Mouse (Mus musculus) layer of hippocampus, adult 9-11 months (tissue): ENCODE data around the gene Fam169b.
A peak's percentile ranks its signal among the peaks of the same experiment; 100 is the strongest.

Experiments used
- DNase-seq: peaks from one replicate; pipeline ENCODE4 v3.0.0; 2022

Fam169b gene

DNA sequence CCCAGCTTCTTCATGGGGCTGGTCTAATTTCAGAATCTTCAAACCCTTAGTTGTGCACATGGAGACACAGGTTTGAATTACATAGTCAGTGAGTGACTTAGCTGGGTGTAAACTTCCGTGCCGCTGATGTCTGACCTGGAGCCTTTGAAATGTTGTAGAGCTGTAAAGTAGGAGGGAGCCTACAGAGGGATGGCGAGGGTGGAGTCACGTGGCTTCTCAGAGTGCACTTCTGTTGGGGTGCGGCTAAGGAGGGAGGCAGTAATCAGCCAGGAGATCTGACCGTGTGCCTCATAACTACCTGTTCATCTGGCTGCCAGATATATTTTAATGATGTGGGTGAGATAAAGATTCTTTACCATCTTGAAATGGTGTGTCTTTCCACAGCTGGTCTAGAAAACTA is 49.4 kb downstream of the Fam169b start:
- DNase-seq = no peak

DNA sequence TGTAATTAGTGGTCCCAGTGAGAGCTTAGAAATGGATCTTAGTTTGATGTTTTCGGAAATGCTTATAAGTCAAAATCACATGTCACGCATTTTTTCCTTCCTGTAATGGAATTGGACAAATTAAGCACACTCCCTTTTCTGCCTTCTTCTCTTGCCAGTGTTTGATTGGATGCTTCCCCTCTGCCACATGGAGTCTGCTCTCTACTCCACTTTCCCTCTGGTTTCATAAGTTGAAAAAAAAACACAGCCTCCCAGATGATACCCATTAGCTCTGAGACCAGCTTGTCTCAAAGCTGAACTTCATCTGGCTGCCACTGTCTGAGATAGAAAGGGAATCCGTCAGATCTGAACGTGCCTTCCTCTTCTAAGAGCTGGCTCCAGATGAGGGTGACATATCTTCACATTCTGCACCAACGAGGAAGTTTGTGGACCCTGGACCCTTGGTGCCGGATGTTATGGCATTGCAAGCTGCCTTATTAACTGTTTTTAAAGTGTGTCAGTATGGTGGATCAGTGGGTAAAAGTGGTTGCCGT is 52.6 kb downstream of the Fam169b start:
- DNase-seq = no peak

DNA sequence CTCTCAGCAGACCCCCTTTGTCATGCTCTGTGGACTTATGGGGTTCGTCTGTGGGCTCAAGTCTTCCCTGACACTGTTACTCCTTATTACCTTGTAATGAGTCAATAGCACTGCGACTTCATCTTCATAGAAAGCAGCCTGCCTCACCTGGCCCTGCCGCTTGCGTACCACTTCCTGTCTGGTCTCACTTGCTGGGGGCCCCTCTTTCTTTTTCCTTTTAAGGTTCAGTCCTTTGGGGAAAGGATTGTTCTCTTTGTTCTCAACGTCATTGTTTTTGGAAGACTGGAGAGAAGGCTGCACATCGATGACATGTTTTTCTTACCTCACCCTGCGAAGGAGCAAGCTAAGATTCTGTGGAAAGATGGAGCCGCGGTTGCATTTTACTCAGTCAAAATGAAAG is 55.4 kb downstream of the Fam169b start:
- no peak for DNase-seq

DNA sequence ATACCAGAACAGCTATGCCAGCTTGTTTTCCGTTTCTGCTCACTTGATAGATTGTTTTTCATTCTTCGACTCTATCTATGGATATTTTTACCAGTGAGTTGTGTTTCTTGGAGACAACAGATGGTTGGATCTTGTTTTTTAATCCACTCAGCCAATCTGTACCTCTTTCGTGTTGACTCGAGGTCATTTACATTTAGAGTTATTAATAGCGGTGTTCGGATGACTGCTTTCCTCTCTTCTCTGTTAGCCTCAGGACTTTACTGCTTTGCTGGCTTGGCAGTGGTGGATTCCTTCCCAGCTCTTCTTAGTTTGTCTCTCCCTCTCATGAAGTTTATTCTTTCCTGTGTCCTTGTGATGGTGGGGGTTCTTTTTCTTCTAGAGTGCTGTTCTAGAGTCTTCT is 59.2 kb downstream of the Fam169b start:
- DNase-seq = no peak

DNA sequence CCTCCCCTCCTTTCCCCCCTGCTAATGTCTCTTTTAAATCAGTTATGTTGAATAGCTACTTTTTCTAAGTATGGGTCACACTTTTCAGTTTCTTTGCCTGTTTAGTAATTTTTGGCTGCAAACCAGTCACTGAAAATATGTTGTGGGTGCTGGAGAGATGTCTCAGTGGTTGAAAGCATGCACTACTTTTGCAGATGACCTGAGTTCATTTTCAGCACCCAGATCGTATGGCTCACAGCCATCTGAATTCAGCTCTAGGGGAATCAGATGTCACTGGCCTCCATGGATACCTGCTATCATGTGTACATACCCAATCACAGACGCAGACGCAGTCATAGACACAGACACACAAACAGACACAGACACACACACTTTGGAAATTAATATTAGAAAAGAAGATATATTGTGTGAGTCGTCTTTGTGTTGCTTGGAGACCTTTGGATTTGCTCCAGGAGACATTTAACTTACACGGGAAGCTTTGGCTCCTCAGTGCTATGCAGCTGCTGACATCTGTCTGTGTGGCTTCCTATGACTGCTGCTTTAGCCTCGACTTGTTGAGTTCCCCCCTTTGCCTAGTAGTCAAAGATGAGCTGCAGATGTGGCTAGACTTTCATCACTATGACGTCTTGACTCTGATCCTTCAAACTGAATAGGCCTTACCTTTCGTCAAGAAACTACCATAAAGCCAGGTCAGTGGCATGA is 63.6 kb downstream of the Fam169b start:
- DNase-seq = no peak

DNA sequence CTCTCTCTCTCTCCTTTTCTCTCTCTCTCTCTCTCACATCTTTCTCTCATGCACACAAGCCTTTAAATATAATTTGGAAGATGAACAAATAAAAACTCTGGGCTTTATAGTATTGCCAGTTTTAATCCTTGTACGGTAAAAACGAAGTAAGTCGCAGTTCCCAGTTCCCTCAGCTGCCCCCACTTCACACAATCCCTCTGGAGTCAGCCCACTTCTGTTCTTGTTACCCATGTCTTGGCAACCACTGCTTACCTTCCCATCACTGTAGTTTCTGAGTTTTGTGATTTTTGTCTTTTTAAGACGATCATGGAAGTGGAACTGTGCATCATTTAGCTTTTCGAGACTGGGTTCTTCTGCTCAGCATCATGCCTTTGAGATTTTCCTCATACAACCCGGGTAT is 65.0 kb downstream of the Fam169b start:
- no peak for DNase-seq

DNA sequence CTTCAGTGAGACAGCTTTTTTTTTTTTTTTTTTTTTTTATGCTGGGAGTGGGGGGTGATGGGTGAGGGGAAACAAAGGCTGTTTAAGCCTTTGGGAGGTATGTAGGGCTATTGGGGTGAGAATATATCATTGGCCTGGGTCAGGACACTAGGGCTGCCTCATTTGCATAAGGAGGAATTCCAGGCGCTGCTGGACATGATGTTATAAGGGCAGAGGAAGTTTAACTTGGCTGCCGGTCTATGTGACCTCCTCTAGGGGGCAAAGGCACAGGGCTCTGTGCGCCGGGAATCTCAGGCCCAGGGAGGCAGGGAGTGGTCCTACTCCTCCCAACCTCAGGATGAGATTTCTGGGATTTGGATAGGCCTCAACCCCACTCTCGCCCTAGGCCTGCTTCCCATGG is 70.9 kb downstream of the Fam169b start:
- DNase-seq = no peak

DNA sequence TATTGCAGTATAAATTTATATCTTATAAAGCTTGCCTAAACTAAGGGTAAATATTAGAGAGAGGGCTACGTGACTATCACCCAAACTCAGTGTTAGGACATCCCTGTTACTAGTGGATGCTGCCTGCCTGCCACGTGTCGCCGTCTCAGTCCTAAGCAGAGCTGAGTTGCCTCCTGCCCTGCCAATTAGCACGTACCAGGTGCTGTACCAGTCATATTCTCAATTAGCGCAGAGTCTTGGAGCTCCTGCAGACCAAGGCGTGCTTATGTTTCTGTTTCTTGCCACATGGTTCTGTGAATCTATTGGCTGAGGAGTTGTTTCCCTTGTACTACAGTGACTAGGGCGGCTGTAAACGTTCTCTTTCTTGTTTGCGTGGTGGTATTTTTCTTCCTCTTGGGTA is 72.3 kb downstream of the Fam169b start:
- DNase-seq = no peak

DNA sequence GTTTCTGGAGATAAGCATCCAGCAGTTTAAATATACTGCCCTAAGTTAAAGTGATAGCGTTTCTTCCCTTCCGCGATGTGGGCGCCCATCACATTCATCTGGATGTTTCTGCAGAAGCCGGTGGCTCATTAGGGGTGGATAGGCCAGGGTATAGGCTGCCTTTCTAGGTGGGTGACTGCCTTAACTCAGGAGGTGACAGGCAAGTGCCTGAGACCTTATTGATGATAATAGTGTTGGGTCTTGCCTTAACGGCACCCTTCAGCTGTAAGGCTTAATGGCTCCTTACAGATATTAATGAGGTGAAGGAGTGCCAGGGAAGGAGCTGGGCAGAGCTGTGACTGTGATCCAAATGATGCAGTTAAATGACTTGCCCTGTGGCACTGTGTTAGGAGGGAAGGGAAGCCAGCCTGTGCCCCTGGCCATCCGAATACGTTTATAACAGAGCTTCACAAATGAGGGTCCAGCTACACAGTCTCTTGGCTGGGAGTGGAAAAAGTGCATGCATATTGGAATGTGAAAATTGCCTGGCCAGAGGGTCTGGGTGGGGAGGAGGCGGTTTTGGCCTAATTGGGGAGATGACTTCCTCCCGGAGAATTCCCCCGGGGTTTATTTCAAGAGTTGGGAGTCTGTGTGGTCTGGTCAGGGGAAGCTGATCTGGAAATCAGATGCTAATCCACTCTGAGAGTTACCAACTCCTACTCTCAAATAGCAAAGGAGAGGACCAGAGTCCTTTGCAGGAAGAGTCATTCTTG is 81.9 kb downstream of the Fam169b start:
- no peak for DNase-seq

DNA sequence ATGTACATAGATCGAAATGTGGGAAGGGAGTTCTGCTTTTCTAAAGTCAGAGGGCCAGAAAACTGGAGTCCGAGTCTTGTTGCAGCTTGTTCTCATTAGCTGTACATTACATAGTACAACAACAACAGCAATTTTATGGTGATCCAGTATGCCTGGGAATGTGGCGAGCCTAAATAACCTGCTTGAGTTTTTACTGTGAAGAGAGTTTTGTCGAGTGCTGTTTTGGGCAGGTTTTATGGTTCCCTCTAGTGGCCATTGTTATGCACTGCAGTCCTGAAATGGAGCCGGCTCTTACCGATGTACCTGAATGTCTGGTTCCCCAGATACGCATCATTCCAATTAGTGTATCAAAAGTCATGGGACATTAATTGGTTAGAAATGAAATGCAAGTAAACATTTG is 83.8 kb downstream of the Fam169b start:
- peak; percentile 32 for DNase-seq

DNA sequence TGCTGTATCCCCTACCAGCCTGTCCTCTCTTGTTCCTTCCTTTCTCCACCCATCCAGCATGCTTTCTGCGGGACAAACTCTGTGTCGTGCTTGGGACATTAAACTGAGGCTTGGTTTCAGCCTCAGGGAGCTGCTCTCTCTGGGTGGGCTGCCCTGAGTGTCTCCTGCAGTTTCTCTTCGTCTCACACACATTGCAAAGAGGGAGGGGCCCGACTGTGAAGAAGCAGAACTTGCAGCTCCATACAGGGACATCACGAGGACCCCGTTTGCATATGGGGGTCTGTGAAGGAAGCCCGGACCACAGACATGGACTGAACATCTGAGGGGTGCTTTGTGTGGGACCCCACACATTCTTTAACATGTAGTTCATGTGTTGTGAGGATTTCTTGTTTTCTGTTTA is 89.0 kb downstream of the Fam169b start:
- no peak for DNase-seq

DNA sequence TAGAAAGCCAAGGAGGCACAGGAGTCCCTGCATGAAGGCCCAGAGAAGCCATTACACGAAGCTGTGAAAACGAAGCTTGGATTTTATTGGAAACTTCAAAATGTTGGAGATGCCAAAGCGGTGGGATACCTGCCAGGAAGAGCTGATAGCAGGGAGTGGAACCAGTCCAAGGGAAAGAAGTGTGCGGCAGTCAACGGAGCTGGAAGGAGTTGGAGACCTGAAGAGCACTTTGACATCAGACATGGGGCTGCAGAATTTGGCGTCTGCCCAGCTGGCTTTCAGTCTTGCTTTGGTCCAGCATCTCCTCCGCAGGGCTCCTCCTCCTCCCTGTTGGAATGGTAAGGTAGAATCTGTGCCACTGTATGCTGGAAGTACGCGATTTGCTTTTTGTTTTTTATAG is 92.1 kb downstream of the Fam169b start:
- DNase-seq = no peak

DNA sequence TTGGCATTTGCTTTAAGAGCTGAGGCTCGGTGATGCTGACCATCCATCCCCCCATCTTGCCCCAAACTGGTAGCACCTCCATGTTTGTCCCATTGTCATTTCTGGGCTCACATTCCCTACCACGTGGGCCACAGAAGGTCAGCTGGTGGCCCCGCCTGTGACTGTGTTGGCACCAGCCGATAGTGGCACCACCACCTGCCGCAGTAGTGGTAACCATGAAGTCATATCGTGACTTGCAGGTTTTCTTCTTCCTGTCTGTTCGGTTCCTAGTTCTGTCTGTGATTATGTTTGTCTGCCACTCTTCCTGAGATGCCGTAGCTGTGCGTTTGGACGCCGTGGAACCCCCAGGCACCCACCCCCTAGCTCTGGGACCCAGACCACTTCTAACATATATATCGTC is 95.3 kb downstream of the Fam169b start:
- DNase-seq = no peak

DNA sequence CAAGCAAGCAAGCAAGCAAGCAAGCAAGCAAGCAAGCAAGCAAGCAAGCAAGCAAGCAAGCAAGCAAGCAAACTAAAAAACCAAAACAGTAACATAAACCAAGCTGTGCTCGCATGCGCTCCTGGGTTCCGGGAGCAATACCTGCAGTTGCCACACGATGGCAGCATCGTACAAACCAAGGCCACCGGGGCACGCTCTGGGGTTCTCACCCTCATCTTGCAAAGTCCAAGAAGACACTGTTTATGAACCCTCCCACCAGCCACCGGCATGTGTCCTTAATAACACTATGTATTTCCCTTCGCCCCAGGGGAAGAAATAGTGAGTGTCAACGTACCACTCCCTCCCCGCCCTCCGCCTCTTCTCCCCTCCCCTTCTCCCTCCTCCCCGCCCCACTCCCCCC is 96.1 kb downstream of the Fam169b start:
- DNase-seq = peak; percentile 46

DNA sequence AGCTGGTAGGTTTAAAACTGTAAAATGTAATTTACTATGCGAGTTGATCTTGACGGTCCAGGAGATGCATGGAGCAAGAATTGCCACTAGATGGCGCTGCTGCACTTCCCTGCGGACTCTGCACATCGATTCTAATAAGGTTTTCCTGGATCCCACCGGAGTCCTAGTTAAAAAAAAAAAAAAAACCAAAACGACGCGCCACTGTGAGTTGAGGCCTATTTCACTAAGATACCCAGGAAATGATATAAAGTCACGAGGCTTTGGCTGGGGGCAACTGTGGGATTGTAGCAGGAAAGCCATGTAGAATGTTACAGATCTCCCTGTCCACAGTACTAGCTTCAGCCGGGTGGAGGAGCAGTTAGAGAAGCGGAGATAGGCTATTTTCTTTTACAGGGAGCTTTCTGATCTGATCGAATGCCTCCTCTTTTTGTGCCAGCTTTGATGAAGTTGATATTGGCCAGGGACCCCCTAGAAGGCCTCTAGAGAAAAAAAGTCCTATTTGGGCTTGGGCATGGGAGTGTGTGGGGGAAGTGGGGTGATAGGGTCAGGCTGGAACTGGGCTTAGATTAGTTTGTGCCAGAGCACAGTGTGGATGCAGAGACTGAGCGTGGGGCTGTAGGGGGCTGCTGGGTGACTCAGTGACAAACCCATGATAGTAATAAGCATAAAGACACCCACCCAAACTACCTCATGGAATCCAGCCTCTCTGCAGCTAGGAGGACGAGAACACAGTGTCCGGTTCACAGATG is 100.6 kb downstream of the Fam169b start:
- DNase-seq = peak; percentile 34

DNA sequence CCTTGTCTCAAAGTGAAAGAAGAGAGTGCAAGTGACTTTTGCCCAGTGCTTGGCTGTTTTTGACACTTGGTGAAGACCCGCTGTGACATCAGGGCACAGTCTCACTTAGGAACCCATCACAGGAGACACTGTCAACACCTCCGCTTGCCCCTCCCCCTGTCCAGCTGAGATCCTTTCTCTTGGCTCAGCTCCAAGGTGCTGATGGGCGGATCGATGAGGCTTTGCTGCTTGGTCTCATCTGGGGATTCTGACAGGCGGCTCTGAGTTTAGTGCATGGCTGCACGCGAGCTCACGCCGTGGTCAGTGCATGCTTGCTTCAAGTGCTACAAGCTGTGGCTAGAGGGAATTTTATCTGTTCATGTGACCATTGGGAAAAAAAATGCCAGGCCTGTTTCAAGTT is 108.5 kb downstream of the Fam169b start:
- DNase-seq = no peak

DNA sequence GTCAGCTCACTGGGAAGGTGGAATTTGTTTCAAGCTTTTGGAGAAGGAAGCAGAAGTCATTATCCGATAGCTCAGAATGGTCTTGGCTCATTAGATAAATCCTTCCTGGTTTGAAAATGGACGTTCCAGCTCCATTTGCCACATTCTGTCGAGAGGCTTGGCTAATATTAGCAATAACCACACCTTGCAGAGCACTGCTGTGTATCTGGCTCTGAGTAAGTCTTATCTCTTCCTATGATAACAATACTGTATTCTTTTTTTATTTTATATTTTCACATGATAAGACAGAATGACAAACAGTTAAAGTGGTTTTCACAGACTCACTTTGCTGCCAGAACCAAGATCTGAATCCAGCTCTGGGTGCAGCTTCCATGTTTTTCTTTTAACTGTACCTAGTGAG is 113.1 kb downstream of the Fam169b start:
- DNase-seq = no peak

DNA sequence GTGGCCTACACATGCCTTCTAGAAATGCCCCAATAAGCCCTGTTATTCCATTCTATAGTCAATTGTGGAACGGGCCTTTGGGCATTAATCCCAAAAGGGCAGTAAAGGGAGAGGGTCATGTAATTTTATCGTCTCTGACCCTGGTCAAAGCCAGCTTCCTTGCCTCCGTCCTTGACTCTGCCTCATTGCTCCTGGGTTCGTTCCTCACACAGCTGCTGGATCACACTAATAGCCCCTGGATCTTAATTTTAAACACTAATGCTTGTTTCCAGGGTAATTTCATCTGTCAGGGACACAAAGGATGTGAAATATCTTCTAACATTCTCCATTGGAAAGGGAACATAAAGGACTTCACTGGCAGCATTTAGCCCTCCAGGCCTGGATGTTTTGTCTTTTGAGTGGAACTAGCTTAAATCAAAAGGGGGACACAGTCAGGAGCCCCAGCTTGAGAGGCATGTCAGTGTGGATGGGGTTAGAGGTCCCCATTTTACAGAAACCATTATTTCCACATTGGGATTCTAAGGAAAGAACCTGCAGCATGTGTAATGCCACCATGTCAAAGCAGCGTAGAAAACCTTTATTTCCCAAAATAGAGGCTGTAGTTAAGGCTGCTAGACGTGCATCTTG is 122.2 kb downstream of the Fam169b start:
- DNase-seq = no peak

DNA sequence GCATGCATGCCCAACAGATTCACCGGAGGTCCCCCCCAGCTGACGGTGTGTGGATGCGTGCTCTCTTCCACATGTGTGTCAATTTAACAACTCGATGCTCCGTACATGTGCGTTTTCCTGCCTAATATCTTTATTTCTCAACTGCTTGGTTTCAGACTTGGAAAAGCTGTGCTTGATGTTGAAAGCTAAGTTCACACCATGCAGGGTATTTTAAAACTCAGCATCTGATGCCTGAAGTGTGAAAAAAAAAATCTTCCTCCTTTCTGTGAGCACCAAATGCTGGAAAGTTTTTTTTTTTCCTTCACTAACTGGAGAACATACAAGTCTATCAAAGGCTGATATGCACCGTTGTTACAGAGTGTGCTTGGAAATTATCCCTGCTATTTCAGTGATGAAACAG is 126.9 kb downstream of the Fam169b start:
- DNase-seq = no peak

DNA sequence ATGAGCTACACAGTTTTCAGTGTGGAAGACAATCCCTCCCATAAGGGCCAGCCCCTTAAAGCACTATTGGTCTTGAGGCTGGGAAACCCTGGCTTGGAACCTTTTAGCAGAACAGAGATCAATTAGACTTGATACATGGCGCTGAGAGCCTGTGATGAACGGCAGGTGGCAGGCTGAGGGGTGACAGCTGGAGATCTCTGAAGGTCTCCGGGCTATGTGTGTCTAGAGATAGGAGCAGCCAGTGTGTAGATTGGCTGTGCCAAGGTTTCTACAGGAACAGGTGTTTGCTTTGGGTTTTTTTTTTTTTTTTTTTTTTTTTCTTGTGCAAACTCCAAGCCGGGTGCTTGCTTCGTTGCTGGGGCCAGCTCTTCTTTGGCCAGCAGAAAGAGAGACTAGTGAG is 135.0 kb downstream of the Fam169b start:
- DNase-seq = peak; percentile 13
